Mouse (Mus musculus) liver, embryonic 13.5 days (tissue): Measurements from ENCODE around the gene Rabgap1l. TPM values are rescaled to one million over a fixed set of nuclear protein-coding genes. Genes with fewer than 3 reads are reported as not detected.

Experiments used
- ATAC-seq: fragments of 200-750 bp; cut with Nextera tagmentation; 2 replicates; pipeline ENCODE4 v1.8.0; 2017; ENCODE audit warnings: low read depth, mild to moderate bottlenecking, moderate number of reproducible peaks, moderate library complexity
- DNase-seq: peaks from one replicate; pipeline ENCODE4 v3.0.0; 2022
- H3K27ac ChIP-seq: fragments of 300-500 bp; sonication (generic); 2 replicates; pipeline ENCODE4 v1.5.1; 2015; ENCODE audit warnings: moderate library complexity, mild to moderate bottlenecking, inconsistent platforms
- H3K27me3 ChIP-seq: fragments of 300-500 bp; sonication (generic); 2 replicates; pipeline ENCODE4 v1.6.1; 2015; ENCODE audit warnings: mild to moderate bottlenecking, inconsistent platforms
- H3K36me3 ChIP-seq: fragments of 300-500 bp; sonication (generic); 2 replicates; pipeline ENCODE4 v1.6.1; 2015; ENCODE audit warnings: mild to moderate bottlenecking, inconsistent platforms
- H3K4me1 ChIP-seq: fragments of 300-500 bp; sonication (generic); replicated peaks from 2 replicates; pipeline ENCODE4 v1.6.1; 2015; ENCODE audit warnings: inconsistent platforms
- H3K4me2 ChIP-seq: fragments of 300-500 bp; sonication (generic); 2 replicates; pipeline ENCODE4 v1.6.1; 2015; ENCODE audit warnings: inconsistent platforms, mild to moderate bottlenecking, moderate library complexity
- H3K4me3 ChIP-seq: fragments of 300-500 bp; sonication (generic); replicated peaks from 2 replicates; pipeline ENCODE4 v1.5.1; 2015; ENCODE audit warnings: mild to moderate bottlenecking, inconsistent platforms
- H3K9ac ChIP-seq: fragments of 300-500 bp; sonication (generic); 2 replicates; pipeline ENCODE4 v1.6.1; 2015; ENCODE audit warnings: mild to moderate bottlenecking, inconsistent platforms
- H3K9me3 ChIP-seq: fragments of 300-500 bp; sonication (generic); replicated peaks from 2 replicates; pipeline ENCODE4 v1.6.1; 2016; ENCODE audit warnings: inconsistent platforms
- WGBS: fragments of 180-500 bp; shearing (Covaris S2); methylation state at CpG from one replicate; pipeline ENCODE4 v1.1.7; 2015; ENCODE audit not compliant: insufficient replicate concordance; 5-methylcytosine and 5-hydroxymethylcytosine counted together
- polyA plus RNA-seq: library from polyadenylated mRNA; unstranded; fragments of >200 nt; fragmentation: Nextera tagmentation; extraction: Ambion mirVana; gene quantifications from 2 replicates; pipeline ENCODE4 v1.2.1, GENCODE M21; 2015

Rabgap1l gene
- polyA plus RNA-seq, 1 experiment from 2014 or later, result 37.5 TPM

GRCm38 (mm10) chr1:160740650-160741049 lies 52.4 kb downstream of the Rabgap1l start:
- Histone ChIP-seq H3K9me3 (no peaks in the 10 kb centered on the region), H3K4me1 (peaks cover 10% of the 10 kb centered on the region; the same call in 1 of the 2 replicates), H3K27me3 (no peaks in the 10 kb centered on the region), H3K4me3 (no peak overlapping the region), H3K36me3 (no peaks in the 10 kb centered on the region; the same call in 1 of the 2 replicates), H3K9ac (no peak overlapping the region), H3K4me2 (no peak overlapping the region), H3K27ac (no peak overlapping the region)
- DNase-seq (no peak), ATAC-seq (no peak)
- WGBS, result 70% methylated on average over 2 of the region's 2 CpGs

DNA sequence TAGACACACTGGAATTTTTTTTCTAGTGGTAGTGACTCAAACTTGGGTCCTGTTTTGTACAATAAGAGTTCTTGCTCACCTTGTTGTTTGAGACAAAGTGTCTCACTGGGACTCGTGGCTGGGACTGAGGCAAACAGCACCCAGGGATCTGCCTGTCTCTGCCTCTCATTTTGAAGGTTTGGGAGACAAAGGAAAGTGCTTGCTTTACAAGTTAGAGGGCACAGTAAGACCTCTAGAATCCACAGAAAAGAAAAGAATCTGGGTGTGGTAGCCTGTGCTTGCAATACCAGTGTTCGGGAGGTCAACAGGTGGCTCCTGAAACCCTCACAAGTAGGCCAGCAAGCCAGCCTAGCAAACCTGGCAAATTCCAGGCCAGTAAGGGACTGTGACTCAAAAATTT lies 58.3 kb downstream of the Rabgap1l start:
- Histone ChIP-seq H3K4me1 (no peaks in the 10 kb centered on the region), H3K4me2 (no peak overlapping the region), H3K27me3 (no peaks in the 10 kb centered on the region), H3K9ac (no peak overlapping the region), H3K4me3 (no peak overlapping the region), H3K27ac (no peak overlapping the region), H3K36me3 (peaks cover 27% of the 10 kb centered on the region), H3K9me3 (no peaks in the 10 kb centered on the region)
- DNase-seq, result no peak
- WGBS, result 72% methylated on average over 2 of the region's 2 CpGs
- ATAC-seq, result no peak

DNA sequence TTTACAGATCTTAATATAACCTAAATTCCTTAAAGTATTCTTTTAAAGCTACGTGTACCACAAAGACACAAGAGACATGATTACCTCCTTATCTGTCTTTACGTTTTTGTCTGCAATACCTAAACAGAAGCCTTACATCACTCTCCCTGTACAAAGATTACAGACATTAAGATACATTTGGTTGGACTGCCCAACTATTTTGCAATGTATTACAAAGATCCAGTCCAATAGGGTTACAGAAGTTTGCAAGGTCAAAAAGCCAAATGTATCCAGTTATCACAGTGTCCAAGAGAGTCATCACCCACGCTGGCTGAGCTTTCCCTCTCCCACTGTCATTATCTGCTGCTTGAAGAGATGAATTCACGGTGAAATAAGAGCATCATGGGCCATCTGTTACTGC lies 63.1 kb downstream of the Rabgap1l start:
- Histone ChIP-seq H3K9ac (no peak overlapping the region), H3K27me3 (no peaks in the 10 kb centered on the region), H3K4me1 (no peaks in the 10 kb centered on the region), H3K4me2 (no peak overlapping the region), H3K36me3 (peaks cover 26% of the 10 kb centered on the region), H3K4me3 (no peak overlapping the region), H3K9me3 (no peaks in the 10 kb centered on the region), H3K27ac (no peak overlapping the region)
- no peak for ATAC-seq
- DNase-seq, result no peak
- WGBS, result 64% methylated on average over 4 of the region's 4 CpGs

DNA sequence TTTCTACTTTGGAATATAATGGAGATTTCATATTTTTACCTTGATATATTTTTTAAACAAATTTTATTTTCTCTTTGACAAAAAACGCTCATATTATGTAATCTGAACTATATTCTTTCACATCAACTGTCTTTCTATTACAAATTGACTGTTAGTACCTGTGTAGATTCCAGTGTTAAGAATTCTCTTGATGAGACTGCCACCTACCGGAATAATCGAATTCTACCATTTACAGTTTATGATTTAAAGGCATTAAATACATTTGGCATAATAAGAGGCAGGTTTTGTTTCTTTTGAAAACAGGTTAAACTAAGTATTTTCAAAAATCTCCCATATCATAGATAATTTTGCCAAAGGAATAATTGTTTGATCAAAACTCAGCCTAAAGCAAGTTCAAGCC lies 75.3 kb downstream of the Rabgap1l start:
- no peak overlapping the region for H3K9ac ChIP-seq
- no peaks in the 10 kb centered on the region for H3K27me3 ChIP-seq
- H3K4me2 ChIP-seq, result no peak overlapping the region
- peaks cover 11% of the 10 kb centered on the region for H3K4me1 ChIP-seq
- 14% methylated on average over 3 of the region's 3 CpGs for WGBS
- no peak overlapping the region for H3K4me3 ChIP-seq
- peaks cover 14% of the 10 kb centered on the region for H3K36me3 ChIP-seq
- H3K9me3 ChIP-seq, result no peaks in the 10 kb centered on the region
- ATAC-seq (no peak), DNase-seq (no peak)
- no peak overlapping the region for H3K27ac ChIP-seq

DNA sequence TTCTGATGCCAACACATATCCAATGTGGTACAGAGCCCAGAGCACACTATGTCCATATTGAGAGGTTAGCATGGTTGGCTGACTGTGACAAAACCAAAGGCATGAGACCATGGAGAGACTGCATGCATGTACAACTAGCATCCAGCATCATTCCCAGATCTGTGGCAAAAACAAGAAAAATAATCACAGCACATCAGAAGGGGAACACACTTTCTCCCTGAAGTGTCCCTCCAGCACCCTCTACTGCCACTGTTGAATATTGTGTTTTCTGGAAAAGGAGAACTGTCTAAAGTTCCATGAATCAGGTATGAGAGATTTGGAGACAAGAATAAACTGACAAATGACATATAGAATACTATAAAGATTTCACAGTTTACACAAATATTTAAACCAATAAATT lies 78.3 kb downstream of the Rabgap1l start:
- Histone ChIP-seq H3K4me2 (no peak overlapping the region), H3K27me3 (no peaks in the 10 kb centered on the region), H3K36me3 (peaks cover under 1% of the 10 kb centered on the region; the same call in 1 of the 2 replicates), H3K4me1 (peaks cover 17% of the 10 kb centered on the region), H3K4me3 (no peak overlapping the region), H3K9ac (no peak overlapping the region), H3K9me3 (no peaks in the 10 kb centered on the region), H3K27ac (no peak overlapping the region)
- no peak for DNase-seq
- no peak for ATAC-seq

- Histone ChIP-seq H3K36me3 (peaks cover 4% of the 10 kb centered on the region), H3K4me3 (no peak overlapping the region), H3K4me1 (peaks cover 17% of the 10 kb centered on the region), H3K9me3 (no peaks in the 10 kb centered on the region), H3K27me3 (no peaks in the 10 kb centered on the region), H3K27ac (no peak overlapping the region), H3K9ac (no peak overlapping the region), H3K4me2 (no peak overlapping the region)
- WGBS, result 17% methylated on average over 4 of the region's 4 CpGs
- ATAC-seq (peak; percentile 64), DNase-seq (no peak)
Observed at GRCm38 (mm10) chr1:160713887-160714286, 79.1 kb downstream of the Rabgap1l start.

GRCm38 (mm10) chr1:160713383-160713782 lies 79.6 kb downstream of the Rabgap1l start:
- H3K4me1 ChIP-seq, result peaks cover 17% of the 10 kb centered on the region
- no peaks in the 10 kb centered on the region for H3K9me3 ChIP-seq
- H3K4me3 ChIP-seq, result no peak overlapping the region
- WGBS, result 64% methylated on average over 1 of the region's 1 CpGs
- peaks cover 8% of the 10 kb centered on the region for H3K36me3 ChIP-seq
- DNase-seq (no peak), ATAC-seq (no peak)
- no peak overlapping the region for H3K9ac ChIP-seq
- no peak overlapping the region for H3K27ac ChIP-seq
- H3K27me3 ChIP-seq, result no peaks in the 10 kb centered on the region
- no peak overlapping the region for H3K4me2 ChIP-seq

- ATAC-seq, result peak; percentile 45; the same call in 1 of the 2 replicates
- H3K27me3 ChIP-seq, result no peaks in the 10 kb centered on the region
- no peak overlapping the region for H3K9ac ChIP-seq
- H3K9me3 ChIP-seq, result no peaks in the 10 kb centered on the region
- no peak overlapping the region for H3K4me3 ChIP-seq
- no peak overlapping the region for H3K4me2 ChIP-seq
- DNase-seq, result no peak
- H3K36me3 ChIP-seq, result peaks cover 8% of the 10 kb centered on the region
- peaks cover 17% of the 10 kb centered on the region for H3K4me1 ChIP-seq
- H3K27ac ChIP-seq, result no peak overlapping the region
Observed at GRCm38 (mm10) chr1:160710539-160710938, 82.5 kb downstream of the Rabgap1l start.

DNA sequence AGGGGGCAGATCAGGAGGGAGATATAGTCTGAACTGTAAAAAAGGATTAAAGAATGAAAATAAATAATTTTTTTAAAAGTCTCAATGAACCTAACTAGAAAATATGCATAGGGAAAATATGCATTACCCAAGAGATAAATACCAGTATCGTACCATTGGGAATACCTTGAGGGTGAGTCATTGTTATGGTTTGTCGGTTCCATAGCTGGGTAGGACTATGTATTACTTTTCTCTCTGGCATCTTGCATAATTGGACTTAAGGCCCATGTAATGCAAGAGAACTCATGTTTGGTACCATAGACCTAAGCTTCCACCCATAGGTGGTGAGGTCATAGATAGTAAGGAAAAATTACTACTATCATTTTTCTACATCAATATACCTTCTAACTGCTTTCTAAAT lies 88.4 kb downstream of the Rabgap1l start:
- Histone ChIP-seq H3K4me2 (no peak overlapping the region), H3K27ac (no peak overlapping the region), H3K4me3 (no peak overlapping the region), H3K9me3 (no peaks in the 10 kb centered on the region), H3K9ac (no peak overlapping the region), H3K27me3 (no peaks in the 10 kb centered on the region), H3K36me3 (peaks cover 20% of the 10 kb centered on the region), H3K4me1 (no peaks in the 10 kb centered on the region)
- no peak for DNase-seq
- WGBS, result 85% methylated on average over 2 of the region's 2 CpGs
- no peak for ATAC-seq

DNA sequence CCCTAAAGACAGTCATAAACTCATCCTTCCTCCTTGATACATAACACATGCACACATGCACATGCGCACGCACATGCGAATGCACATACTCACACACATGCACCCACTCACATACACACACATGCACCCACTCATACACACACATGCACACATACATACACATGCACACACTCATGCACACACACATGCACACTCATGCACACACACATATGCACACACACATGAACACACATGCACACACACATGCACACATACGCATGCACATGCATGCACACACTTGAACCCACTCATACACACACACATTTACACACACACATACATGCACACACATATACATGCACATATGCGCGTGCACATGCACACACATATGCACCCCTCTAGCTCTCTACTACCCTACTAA lies 89.2 kb downstream of the Rabgap1l start:
- H3K27me3 ChIP-seq, result no peaks in the 10 kb centered on the region
- peak; percentile 31; the same call in 1 of the 2 replicates for ATAC-seq
- DNase-seq, result no peak
- no peaks in the 10 kb centered on the region for H3K4me1 ChIP-seq
- no peak overlapping the region for H3K4me3 ChIP-seq
- no peak overlapping the region for H3K9ac ChIP-seq
- no peaks in the 10 kb centered on the region for H3K9me3 ChIP-seq
- no peak overlapping the region for H3K27ac ChIP-seq
- WGBS, result 92% methylated on average over 6 of the region's 6 CpGs
- H3K4me2 ChIP-seq, result no peak overlapping the region
- H3K36me3 ChIP-seq, result peaks cover 17% of the 10 kb centered on the region

- no peaks in the 10 kb centered on the region for H3K9me3 ChIP-seq
- no peak overlapping the region for H3K4me3 ChIP-seq
- no peak overlapping the region for H3K4me2 ChIP-seq
- WGBS, result 79% methylated on average over 1 of the region's 1 CpGs
- ATAC-seq, result no peak
- DNase-seq, result no peak
- no peaks in the 10 kb centered on the region for H3K27me3 ChIP-seq
- no peaks in the 10 kb centered on the region for H3K4me1 ChIP-seq
- H3K27ac ChIP-seq, result no peak overlapping the region
- H3K36me3 ChIP-seq, result no peaks in the 10 kb centered on the region
- no peak overlapping the region for H3K9ac ChIP-seq
Observed at GRCm38 (mm10) chr1:160693094-160693447, 99.9 kb downstream of the Rabgap1l start.

- H3K4me3 ChIP-seq, result no peak overlapping the region
- 76% methylated on average over 6 of the region's 6 CpGs for WGBS
Observed at GRCm38 (mm10) chr1:160692224-160693093, 100.6 kb downstream of the Rabgap1l start.

More at GRCm38 (mm10) chr1:160692224-160693093, 100.6 kb downstream of the Rabgap1l start:
- H3K27ac ChIP-seq, result no peak overlapping the region
- no peaks in the 10 kb centered on the region for H3K36me3 ChIP-seq
- DNase-seq, result no peak
- no peak overlapping the region for H3K4me2 ChIP-seq
- ATAC-seq, result no peak
- H3K4me1 ChIP-seq, result no peaks in the 10 kb centered on the region
- no peaks in the 10 kb centered on the region for H3K9me3 ChIP-seq
- H3K27me3 ChIP-seq, result no peaks in the 10 kb centered on the region
- H3K9ac ChIP-seq, result no peak overlapping the region
